Mouse (Mus musculus): ENCODE results near the gene Gm10392.

DNA sequence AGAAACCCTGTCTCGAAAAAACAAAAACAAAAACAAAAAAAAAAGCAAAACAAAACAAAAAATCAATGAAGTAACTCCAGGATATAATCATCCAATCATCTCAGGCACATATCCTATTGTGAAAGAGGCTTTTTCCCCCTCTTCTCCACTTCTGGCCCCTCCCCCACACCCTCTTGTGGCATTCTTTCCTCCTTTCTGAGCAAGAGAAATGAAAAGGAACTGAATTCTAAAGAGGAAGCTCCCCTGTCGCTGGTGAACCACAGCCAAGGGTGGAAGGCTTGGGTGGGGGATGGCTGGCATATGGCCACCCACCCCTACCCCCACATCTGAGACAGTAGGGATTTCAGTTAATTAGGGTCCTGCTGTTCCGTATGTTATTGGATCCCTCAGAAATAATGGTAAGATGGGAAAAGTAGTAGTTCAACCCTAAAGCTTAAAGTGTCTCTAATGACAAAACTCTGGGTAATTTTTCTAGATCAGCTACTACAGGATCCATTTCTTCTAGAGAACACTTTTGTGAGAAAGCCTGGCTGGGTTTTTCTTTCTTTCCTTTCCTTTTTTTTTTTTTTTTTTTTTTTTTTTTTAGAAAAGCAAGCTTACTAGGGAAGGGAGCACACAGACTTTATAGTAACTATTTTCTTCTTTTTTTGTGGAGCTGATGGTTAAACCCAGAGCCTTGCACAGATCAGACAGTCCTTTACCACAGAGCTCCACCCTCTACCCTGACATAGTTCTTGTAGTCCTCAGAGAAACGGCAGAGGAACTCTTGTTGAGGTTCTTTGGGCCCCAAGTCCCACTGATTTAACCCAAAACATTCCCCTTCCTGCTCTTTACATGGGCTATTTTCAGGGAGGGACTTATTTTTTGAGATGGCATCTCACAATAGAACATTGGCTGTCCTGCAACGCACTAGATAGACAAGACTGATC lies 1.9 kb upstream of the Gm10392 start:
- TF ChIP-seq CTCF (IDR thresholded peaks at IDR 0.05; ENCODE audit: low read depth) (no peak), EP300 (optimal IDR thresholded peaks at IDR 0.05) (no peak)

Data from stomach, postnatal 0 days (tissue).